Mouse (Mus musculus) heart, postnatal 25 days (tissue): ENCODE measurements around the gene Arid1b. TPM values are rescaled to one million over a fixed set of nuclear protein-coding genes. Genes with fewer than 3 reads are reported as not detected.

Experiments used
- DNase-seq: peaks from one replicate; pipeline ENCODE4 v3.0.0; 2022; ENCODE audit warnings: low spot score
- intact Hi-C: fragments of 180-260 bp; cut with DNase I; formaldehyde crosslinking; loops from one replicate; pipeline ENCODE4 v1.15.1; 2025
- total RNA-seq, 2 experiments: library from RNA; stranded (reverse); gene quantifications; 2 replicates each; pipeline ENCODE4 v1.2.3; 2021

Arid1b gene
- total RNA-seq, 2 experiments from 2014 or later = 28.2 to 32.0 TPM

GRCm38 (mm10) chr17:5215352-5215751 is 221.2 kb downstream of the Arid1b start:
- intact Hi-C loops = no loop called here
- DNase-seq = no peak

GRCm38 (mm10) chr17:5216965-5217546 is 222.9 kb downstream of the Arid1b start:
- DNase-seq = no peak
- intact Hi-C loops = no loop called here

GRCm38 (mm10) chr17:5217852-5218845 is 224.0 kb downstream of the Arid1b start:
- no peak for DNase-seq
- intact Hi-C loops = no loop called here

- no peak for DNase-seq
- intact Hi-C loops = no loop called here
Measured at GRCm38 (mm10) chr17:5218955-5219557, 224.9 kb downstream of the Arid1b start.

GRCm38 (mm10) chr17:5221041-5221440 is 226.9 kb downstream of the Arid1b start:
- intact Hi-C loops = no loop called here
- DNase-seq = no peak

- DNase-seq = no peak
- intact Hi-C loops = no loop called here
Measured at GRCm38 (mm10) chr17:5221558-5221957, 227.4 kb downstream of the Arid1b start.

- no peak for DNase-seq
- intact Hi-C loops = no loop called here
Measured at GRCm38 (mm10) chr17:5222827-5223226, 228.7 kb downstream of the Arid1b start.

GRCm38 (mm10) chr17:5224932-5225331 is 230.8 kb downstream of the Arid1b start:
- DNase-seq = no peak
- intact Hi-C loops = no loop called here

GRCm38 (mm10) chr17:5227136-5227535 is 233.0 kb downstream of the Arid1b start:
- intact Hi-C loops = no loop called here
- DNase-seq = no peak

GRCm38 (mm10) chr17:5227950-5228615 is 234.0 kb downstream of the Arid1b start:
- intact Hi-C loops = no loop called here
- no peak for DNase-seq

- intact Hi-C loops = no loop called here
- DNase-seq = no peak
Measured at GRCm38 (mm10) chr17:5228616-5229250, 234.6 kb downstream of the Arid1b start.

- no peak for DNase-seq
- intact Hi-C loops = no loop called here
Measured at GRCm38 (mm10) chr17:5230063-5230462, 235.9 kb downstream of the Arid1b start.

- DNase-seq = no peak
- intact Hi-C loops = no loop called here
Measured at GRCm38 (mm10) chr17:5232180-5232579, 238.0 kb downstream of the Arid1b start.

- intact Hi-C loops = no loop called here
Measured at GRCm38 (mm10) chr17:5233991-5234390, 239.9 kb downstream of the Arid1b start.

GRCm38 (mm10) chr17:5235057-5235456 is 240.9 kb downstream of the Arid1b start:
- intact Hi-C loops = no loop called here
- DNase-seq = no peak

More at GRCm38 (mm10) chr17:5233991-5234390, 239.9 kb downstream of the Arid1b start:
- DNase-seq = no peak

- no peak for DNase-seq
- intact Hi-C loops = no loop called here
Measured at GRCm38 (mm10) chr17:5237765-5238164, 243.6 kb downstream of the Arid1b start.

- no peak for DNase-seq
- intact Hi-C loops = no loop called here
Measured at GRCm38 (mm10) chr17:5238387-5239245, 244.5 kb downstream of the Arid1b start.

- intact Hi-C loops = no loop called here
- no peak for DNase-seq
Measured at GRCm38 (mm10) chr17:5244526-5244925, 250.4 kb downstream of the Arid1b start.

GRCm38 (mm10) chr17:5246688-5247087 is 252.6 kb downstream of the Arid1b start:
- DNase-seq = peak; percentile 23
- intact Hi-C loops = loop anchor here (5.0 kb wide), 1 partner anchor 39 kb away; no protein-coding TSS in a partner anchor
